Mouse (Mus musculus): ENCODE measurements around the gene Mllt3. TPM values are rescaled to one million over a fixed set of nuclear protein-coding genes. Genes with fewer than 3 reads are reported as not detected.
A peak's percentile ranks its signal among the peaks of the same experiment; 100 is the strongest.
"Not testable (repeated sequence)": the region's sequence is repeated elsewhere in the genome, so short reads cannot be mapped to it uniquely, and the experiment has no call there.

Mllt3 gene
- polyA plus RNA-seq, 1 experiment, result 3.9 TPM

GRCm38 (mm10) chr4:88012774-88013173, 20.4 kb downstream of the Mllt3 start:
- DNase-seq (ENCODE audit: low read depth), result no peak

GRCm38 (mm10) chr4:88011870-88012572, 21.1 kb downstream of the Mllt3 start:
- no peak for DNase-seq (ENCODE audit: low read depth)

GRCm38 (mm10) chr4:88010441-88010840, 22.7 kb downstream of the Mllt3 start:
- DNase-seq (ENCODE audit: low read depth), result no peak

GRCm38 (mm10) chr4:88005801-88006200, 27.4 kb downstream of the Mllt3 start:
- no peak for DNase-seq (ENCODE audit: low read depth)

- DNase-seq (ENCODE audit: low read depth), result no peak
These were observed 29.8 kb downstream of the Mllt3 start for GRCm38 (mm10) chr4:88003159-88003948.

GRCm38 (mm10) chr4:87991710-87992109, 41.5 kb downstream of the Mllt3 start:
- DNase-seq (ENCODE audit: low read depth), result no peak

- no peak for DNase-seq (ENCODE audit: low read depth)
These were observed 42.2 kb downstream of the Mllt3 start for GRCm38 (mm10) chr4:87990940-87991339.

- no peak for DNase-seq (ENCODE audit: low read depth)
These were observed 47.9 kb downstream of the Mllt3 start for GRCm38 (mm10) chr4:87985281-87985680.

GRCm38 (mm10) chr4:87984589-87984988, 48.6 kb downstream of the Mllt3 start:
- DNase-seq (ENCODE audit: low read depth), result peak; percentile 10

GRCm38 (mm10) chr4:87984091-87984490, 49.1 kb downstream of the Mllt3 start:
- DNase-seq (ENCODE audit: low read depth), result no peak

GRCm38 (mm10) chr4:87982578-87982977, 50.6 kb downstream of the Mllt3 start:
- DNase-seq (ENCODE audit: low read depth), result no peak

- DNase-seq (ENCODE audit: low read depth), result no peak
These were observed 55.2 kb downstream of the Mllt3 start for GRCm38 (mm10) chr4:87977820-87978448.

- DNase-seq (ENCODE audit: low read depth), result no peak
These were observed 67.3 kb downstream of the Mllt3 start for GRCm38 (mm10) chr4:87965836-87966235.

GRCm38 (mm10) chr4:87964890-87965289, 68.3 kb downstream of the Mllt3 start:
- not testable (repeated sequence) for DNase-seq (ENCODE audit: low read depth)

- DNase-seq (ENCODE audit: low read depth), result no peak
These were observed 69.4 kb downstream of the Mllt3 start for GRCm38 (mm10) chr4:87963773-87964076.

- DNase-seq (ENCODE audit: low read depth), result no peak
These were observed 70.0 kb downstream of the Mllt3 start for GRCm38 (mm10) chr4:87963055-87963772.

GRCm38 (mm10) chr4:87961872-87962271, 71.3 kb downstream of the Mllt3 start:
- no peak for DNase-seq (ENCODE audit: low read depth)

- DNase-seq (ENCODE audit: low read depth), result no peak
These were observed 75.3 kb downstream of the Mllt3 start for GRCm38 (mm10) chr4:87957852-87958251.

GRCm38 (mm10) chr4:87957198-87957597, 76.0 kb downstream of the Mllt3 start:
- no peak for DNase-seq (ENCODE audit: low read depth)

- DNase-seq (ENCODE audit: low read depth), result no peak
These were observed 78.0 kb downstream of the Mllt3 start for GRCm38 (mm10) chr4:87955132-87955531.

- DNase-seq (ENCODE audit: low read depth), result no peak
These were observed 78.6 kb downstream of the Mllt3 start for GRCm38 (mm10) chr4:87954421-87955083.

GRCm38 (mm10) chr4:87953736-87954135, 79.4 kb downstream of the Mllt3 start:
- no peak for DNase-seq (ENCODE audit: low read depth)
